Mouse (Mus musculus) Muller cell, postnatal 12 days (primary cell): ENCODE measurements at regions not wholly inside any gene's neighbourhood (a gene's known extent, or its start where the extent isn't known, plus 50 kb on each side); places are given as distances from the start of the nearest gene placed in this dataset.

Experiments used
- DNase-seq: peaks from one replicate; pipeline ENCODE4 v3.0.0-alpha.2; 2015; ENCODE audit errors: inconsistent ontology term

GRCm38 (mm10) chr13:80798863-80799817 is 84.0 kb upstream of the Arrdc3 start:
- DNase-seq = no peak

GRCm38 (mm10) chr13:80806172-80806571 is 77.0 kb upstream of the Arrdc3 start:
- peak; percentile 43 for DNase-seq

- DNase-seq = no peak
Observed at GRCm38 (mm10) chr13:80827037-80827471, 56.1 kb upstream of the Arrdc3 start.
